Mouse (Mus musculus) E14TG2a.4 (cell line): ENCODE measurements around the gene Lamc2.

ENCODE experiments used
- CTCF ChIP-seq: conservative IDR thresholded peaks from 2 replicates; pipeline ENCODE4 v1.5.1; 2014; ENCODE audit warnings: low read length
- NANOG ChIP-seq: IDR thresholded peaks from 2 replicates; pipeline ENCODE4 v1.6.1; 2014; ENCODE audit warnings: borderline replicate concordance, low read length, mixed read lengths

DNA sequence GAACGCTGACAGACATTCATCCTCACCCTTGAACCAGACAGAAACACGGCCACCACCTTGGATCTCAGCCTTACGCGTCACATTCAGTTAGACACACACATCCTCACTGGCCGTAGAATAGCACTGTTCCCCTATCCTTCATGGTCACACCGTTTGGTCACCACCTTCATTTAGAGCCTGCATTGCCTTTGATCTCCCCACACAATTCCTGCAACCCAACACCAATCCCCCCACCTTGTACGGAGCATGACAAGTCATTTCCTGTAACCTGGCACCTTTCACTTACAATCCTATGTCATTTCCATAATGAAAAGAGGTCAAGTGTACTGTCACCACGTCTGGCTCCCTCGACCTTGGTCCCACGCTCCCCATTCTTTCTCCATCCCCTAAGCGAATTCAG, 42.2 kb downstream of the Lamc2 start:
- no peak for TF ChIP-seq CTCF
- no peak for TF ChIP-seq NANOG
